Mouse (Mus musculus) 3T3-L1 (cell line): ENCODE measurements around the gene Apold1.
A peak's percentile ranks its signal among the peaks of the same experiment; 100 is the strongest.

Source experiments
- DNase-seq: peaks from one replicate; pipeline ENCODE4 v3.0.0-alpha.2; 2015; ENCODE audit warnings: low read depth, low spot score

Apold1 gene

DNA sequence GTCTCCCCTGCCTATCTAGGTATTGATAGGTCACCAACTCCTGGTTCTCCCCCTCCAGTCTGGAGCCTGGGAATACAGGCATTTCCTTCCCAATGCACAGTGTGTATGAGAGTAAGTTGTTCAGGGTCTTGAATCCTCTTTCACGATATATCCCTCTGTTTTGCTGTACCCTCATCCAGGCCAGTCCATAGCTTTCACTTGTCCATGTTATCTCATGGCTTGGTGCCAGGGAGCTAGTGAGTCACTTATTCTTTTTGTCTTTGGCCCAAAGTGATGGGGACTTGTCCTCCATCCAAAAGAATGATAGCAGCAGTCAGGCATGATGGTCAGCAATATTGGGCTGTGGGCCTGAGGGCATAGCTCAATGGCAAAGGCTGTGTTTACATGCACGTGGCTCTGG lies 45.2 kb downstream of the Apold1 start:
- peak; percentile 84 for DNase-seq

GRCm38 (mm10) chr6:135029246-135029645 lies 47.7 kb downstream of the Apold1 start:
- DNase-seq = no peak
